Mouse (Mus musculus): Measurements from ENCODE around the gene Ift43.

GRCm38 (mm10) chr12:86173314-86173713, 91.0 kb downstream of the Ift43 start:
- no peak for TF ChIP-seq CTCF (IDR thresholded peaks at IDR 0.05 in 2 of 3, conservative IDR thresholded peaks at IDR 0.05 in 1 of 3; ENCODE audit: control insufficient read depth in 1 of 3, insufficient read depth in 1 of 3, low read depth in 2 of 3, low read length in 3 of 3, poor library complexity in 1 of 3, severe bottlenecking in 1 of 3)
- TF ChIP-seq EP300 (IDR thresholded peaks at IDR 0.05; ENCODE audit: low read depth in 1 of 2, low read length in 2 of 2): no peak
- no peak for TF ChIP-seq POLR2A (IDR thresholded peaks at IDR 0.05; ENCODE audit: control insufficient read depth in 1 of 2, insufficient read depth in 1 of 2, low read depth in 1 of 2, low read length in 2 of 2, poor library complexity in 1 of 2)
- TF ChIP-seq POLR2AphosphoS2 (IDR thresholded peaks at IDR 0.05; ENCODE audit: low read length): no peak

All from MEL (cell line).